Mouse (Mus musculus) regulatory T cell (primary cell): ENCODE measurements around the gene Iqgap1.
"Not testable (repeated sequence)": the region's sequence is repeated elsewhere in the genome, so short reads cannot be mapped to it uniquely, and the experiment has no call there.

Source experiments
- in situ Hi-C: fragments of 300-600 bp; cut with MboI, MseI; formaldehyde crosslinking; loops from one replicate; pipeline ENCODE4 v1.15.1; 2025; ENCODE audit warnings: high pct_unique_total_duplicates

Gene Iqgap1

GRCm38 (mm10) chr7:80774615-80775447 lies 50.9 kb downstream of the Iqgap1 start:
- in situ Hi-C loops = loop anchor here (25.0 kb wide), 1 partner anchor 1088 kb away; no protein-coding TSS in a partner anchor

DNA sequence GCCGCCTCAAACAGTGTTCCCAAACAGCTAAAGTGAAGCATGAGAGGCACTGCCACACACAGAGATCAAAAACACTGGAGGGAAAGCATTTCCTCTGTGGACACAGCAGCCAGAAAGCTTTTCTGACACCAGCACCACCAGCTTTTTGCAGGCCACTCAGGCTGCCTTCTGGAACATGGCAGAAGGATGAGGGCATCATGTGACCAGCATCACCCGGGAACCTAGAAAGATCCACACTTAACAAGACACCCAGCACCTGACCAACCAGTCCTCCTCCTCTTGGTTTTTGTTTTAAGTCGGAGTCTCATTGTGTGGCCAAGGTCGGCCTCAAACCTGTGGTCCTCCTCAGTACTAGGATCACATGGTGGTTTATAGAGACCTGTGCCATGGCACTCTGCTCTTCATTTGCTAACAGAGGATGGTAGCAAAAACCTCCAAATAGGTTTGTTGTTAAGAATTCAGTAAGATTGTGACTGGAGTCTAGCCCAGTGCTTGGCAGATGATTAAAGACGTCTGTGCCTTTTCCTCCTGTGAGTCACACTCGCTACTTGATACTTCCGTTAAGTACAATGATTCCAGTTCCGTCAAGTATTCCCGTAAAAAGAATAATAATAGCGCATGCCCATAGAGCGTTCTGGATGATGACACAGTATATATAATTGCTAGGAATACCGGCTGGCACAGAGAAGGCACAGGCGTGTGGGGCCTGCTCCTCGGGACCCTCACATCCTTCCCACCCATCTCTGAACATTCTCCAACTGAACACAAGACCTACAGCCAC lies 51.8 kb downstream of the Iqgap1 start:
- in situ Hi-C loops = no loop called here

DNA sequence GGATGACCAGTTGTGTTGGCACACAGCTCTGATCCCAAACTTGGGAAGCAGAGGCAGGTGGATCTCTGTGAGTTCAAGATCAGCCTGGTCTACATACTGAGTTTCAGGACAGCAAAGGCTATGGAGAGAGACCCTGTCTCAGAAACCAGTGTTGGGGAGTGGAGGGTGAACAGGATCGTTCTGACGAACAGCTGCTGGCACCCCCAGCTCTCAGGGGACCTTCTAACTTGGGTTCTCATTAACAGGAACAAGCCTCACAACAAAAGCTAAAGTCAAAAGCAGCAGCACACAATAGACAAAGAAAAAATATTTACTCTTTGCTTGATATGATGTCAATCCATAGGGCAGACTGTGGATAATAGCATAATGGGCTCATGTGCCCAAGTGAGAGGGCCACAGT lies 55.3 kb downstream of the Iqgap1 start:
- in situ Hi-C loops = no loop called here

DNA sequence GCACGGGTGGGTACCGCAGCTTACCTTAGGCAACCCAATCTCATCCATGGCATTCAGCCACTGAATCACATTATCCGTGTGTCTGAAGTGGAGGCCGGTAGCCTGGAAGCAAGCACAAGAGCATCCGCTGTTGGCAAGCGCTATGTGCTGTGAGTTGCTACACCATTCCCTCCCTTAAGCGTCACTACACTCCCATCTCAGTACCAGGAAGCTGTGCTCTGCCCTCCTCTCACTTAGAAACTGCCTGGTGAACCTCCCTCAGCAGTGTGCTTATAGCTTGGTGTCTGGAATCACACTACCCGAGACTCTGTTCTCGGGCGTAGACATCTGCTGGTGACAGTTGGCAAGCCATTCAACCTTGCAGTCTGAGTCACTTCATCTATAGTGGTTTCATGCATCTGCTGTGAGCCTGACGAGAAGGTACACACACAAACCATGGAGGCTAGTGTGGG lies 58.9 kb downstream of the Iqgap1 start:
- in situ Hi-C loops = no loop called here

DNA sequence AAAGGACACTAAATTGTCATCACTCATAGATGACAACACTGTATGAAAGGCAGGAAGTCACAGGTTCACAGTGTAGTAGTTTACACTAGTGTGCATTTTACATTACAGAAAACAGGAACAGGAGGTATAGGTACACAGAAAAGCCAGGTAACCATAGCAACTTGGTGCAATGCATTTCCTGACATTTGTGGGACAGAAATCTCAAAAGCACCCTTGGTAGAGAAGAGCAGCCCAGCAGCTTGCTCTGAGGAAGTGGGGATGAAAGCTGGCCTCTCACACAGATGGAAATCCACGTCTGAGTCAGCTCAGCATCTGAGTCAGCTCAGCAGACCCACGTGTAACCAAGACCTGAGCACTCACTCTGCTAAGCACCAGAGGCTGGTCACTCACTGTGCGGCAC lies 59.7 kb downstream of the Iqgap1 start:
- in situ Hi-C loops = no loop called here

GRCm38 (mm10) chr7:80763864-80764437 lies 61.8 kb downstream of the Iqgap1 start:
- in situ Hi-C loops = no loop called here

GRCm38 (mm10) chr7:80762297-80762696 lies 63.5 kb downstream of the Iqgap1 start:
- in situ Hi-C loops = no loop called here

GRCm38 (mm10) chr7:80754086-80754485 lies 71.7 kb downstream of the Iqgap1 start:
- in situ Hi-C loops = no loop called here

DNA sequence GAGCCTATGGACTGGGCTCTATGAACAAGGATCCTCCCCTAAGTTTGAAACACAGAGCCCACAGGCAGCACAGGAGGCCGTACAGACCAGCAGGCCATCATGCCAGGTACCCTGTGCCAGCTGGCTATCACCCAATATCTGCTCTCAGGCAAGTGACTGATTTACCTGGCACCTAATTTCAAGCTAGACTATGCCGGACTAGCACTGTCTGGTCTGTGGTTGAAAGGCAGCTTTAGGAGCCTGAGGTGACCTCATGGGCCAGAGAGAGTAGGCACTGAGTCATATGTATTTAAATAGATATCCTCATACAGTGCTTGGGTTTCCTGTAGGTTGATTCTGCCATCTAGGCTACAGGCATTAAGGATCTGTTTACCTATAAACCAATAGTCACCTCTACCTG lies 72.2 kb downstream of the Iqgap1 start:
- in situ Hi-C loops = no loop called here

- in situ Hi-C loops = no loop called here
These were observed 76.2 kb downstream of the Iqgap1 start for GRCm38 (mm10) chr7:80749624-80750023.

GRCm38 (mm10) chr7:80749109-80749508 lies 76.7 kb downstream of the Iqgap1 start:
- in situ Hi-C loops = not testable (repeated sequence)

DNA sequence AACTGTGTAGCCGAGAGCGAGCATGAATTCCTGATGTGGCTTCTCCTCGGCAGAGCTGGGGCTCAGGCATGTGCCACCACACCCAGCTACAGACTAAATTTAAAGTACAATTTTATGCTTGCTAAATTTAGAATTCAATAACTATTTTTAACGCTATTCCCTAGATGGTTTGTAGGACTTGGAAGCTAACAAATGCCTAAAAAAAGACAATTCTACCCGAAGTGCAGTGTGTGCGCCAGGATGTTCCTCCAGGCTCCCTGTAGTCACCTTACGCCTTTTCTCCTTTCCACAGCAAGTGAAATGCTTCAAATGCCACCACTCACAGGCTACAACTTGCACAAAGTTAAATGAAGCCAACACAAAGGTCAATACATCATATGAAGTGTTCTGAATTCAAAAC lies 78.4 kb downstream of the Iqgap1 start:
- in situ Hi-C loops = no loop called here

DNA sequence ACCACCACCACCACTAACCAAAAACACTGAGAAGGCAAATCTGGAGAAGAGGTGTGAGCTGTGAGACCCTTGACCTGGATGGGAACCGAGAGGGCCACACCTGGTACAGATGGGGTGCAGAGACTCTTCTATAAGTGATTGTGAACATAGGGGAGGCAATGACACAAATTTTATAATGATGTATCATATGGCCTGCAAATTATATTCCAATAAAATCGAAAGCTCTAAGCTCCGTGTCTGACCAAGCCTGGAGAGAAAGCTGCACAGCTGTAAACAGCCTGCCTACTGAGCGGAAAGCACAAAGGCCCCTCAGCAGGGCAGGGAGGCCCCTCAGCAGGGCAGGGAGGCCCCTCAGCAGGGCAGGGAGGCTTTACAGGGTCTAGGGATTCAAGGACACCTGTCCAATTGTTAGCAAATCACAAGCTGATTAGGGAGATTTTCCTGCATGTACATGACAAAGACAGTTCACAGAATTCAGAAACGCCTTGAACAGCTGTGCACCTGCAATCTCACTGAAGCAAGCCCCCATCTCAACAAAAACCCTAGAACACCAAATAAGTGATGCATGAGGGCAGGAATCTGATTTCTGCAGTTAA lies 79.5 kb downstream of the Iqgap1 start:
- in situ Hi-C loops = no loop called here

DNA sequence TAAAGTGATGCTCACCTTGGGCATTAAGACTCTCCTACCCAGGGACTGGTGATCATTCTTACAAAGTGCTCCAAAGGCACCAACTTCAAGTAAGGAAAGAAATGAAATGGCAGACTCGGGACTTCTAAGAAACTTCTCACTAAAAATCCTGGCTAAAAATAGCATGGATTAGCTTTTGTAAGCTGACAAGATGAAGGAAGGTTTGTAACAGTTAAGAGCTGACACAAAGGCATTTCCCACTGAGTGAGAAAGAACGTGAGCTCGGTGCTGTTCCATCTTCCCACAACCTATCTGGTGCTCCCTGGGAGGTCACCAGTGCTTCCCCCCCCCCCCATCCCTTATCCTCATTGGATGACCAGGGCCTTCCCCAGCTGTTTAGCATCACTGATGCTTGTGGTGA lies 80.0 kb downstream of the Iqgap1 start:
- in situ Hi-C loops = no loop called here

DNA sequence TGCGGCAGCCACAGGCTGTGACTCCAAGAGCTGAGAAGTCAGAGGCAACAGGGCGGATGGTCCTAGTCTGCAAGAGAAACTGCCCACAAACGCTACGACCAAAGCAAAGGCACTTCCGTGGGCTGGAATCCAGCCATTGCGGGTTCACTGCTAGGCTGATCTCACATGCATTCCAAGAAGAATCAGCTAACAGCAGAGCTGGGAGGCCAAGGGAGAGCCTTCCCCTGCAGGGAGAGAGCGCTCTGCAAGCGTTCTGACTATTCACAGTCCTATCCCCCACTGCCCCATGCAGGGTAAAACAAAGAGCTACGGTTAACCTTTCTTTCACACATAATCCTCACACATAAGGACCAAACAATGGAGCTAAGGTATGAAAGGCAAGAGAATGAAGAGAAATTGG lies 80.5 kb downstream of the Iqgap1 start:
- in situ Hi-C loops = no loop called here

DNA sequence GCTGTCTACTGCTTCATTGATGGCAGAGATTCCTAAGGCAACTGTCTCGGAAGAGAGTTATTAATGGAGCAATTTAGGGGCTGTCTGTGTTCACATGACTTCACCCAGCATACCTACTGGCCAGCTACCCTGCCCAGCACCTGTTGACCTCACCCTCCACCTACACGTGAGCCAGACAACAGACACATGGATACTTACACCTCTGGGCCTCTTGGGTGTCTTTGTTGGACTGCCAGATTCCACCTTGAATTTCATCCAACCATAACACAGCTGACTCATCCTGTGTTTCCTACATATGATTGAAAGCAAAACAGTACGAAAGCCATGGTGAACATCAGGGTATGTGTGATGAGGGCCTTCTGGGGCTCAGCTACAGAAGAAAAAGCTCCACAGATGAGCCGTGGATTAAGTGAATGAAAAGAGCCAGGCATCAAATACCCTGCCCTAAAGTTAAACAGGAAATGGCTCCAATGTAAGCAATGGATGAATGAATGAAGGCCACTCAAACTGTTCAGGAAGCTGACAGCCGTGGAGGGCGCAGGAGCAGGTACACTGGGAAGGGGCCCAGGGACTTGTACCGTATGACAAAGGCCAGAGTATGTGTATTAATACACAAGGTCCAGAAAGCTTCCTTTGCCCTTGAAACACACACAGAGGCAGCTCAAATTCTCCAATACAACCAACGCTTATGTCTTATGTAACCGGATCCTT lies 81.7 kb downstream of the Iqgap1 start:
- in situ Hi-C loops = no loop called here

- in situ Hi-C loops = no loop called here
These were observed 83.1 kb downstream of the Iqgap1 start for GRCm38 (mm10) chr7:80742671-80743070.

DNA sequence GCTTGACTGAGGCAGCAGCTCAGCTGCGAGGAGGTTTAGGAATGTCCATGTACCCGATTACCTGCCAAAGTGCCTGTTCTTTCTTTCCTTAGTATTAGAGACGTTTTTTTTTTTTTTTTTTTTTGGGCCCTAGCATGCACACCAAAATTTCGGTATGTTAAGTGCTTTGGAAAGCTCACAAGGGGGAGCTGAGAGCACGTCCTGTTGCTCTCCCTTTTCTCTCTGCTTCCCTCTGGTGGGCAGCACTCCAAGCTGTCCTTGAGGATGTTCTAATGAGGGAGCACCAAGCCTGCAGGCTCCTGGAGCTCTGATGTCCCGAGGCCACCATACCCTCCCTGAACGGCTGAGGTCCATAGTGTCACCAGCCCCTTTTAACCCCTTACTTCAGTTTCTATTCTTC lies 84.8 kb downstream of the Iqgap1 start:
- in situ Hi-C loops = no loop called here

DNA sequence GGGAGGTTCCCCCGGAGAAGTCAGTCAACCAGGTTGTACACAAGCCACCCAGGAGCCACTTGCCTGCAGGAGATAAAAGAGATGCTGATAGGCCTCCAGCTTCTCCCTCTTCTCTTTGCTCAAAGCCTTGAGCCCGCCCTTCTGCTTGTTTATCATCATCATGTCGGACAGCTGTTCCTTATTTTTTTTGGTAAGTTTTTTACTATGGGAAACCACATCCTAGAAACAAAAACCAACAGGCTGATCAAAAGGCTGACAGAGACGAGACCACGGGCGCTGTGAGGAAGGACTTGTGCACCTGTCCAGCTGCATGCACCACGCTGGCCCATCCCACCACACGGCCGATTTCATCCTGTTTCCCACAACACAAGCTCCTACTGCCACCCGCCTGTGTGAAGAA lies 89.6 kb downstream of the Iqgap1 start:
- in situ Hi-C loops = loop anchor here (5.0 kb wide), 1 partner anchor 116 kb away; no protein-coding TSS in a partner anchor

- in situ Hi-C loops = no loop called here
These were observed 92.8 kb downstream of the Iqgap1 start for GRCm38 (mm10) chr7:80732986-80733385.

- in situ Hi-C loops = no loop called here
These were observed 96.1 kb downstream of the Iqgap1 start for GRCm38 (mm10) chr7:80729662-80730061.
